Mouse (Mus musculus) large intestine, adult 2 months (tissue): ENCODE measurements around the gene P3h2. TPM values are rescaled to one million over a fixed set of nuclear protein-coding genes. Genes with fewer than 3 reads are reported as not detected.

Experiments used
- DNase-seq: peaks from one replicate; pipeline ENCODE4 v3.0.0-alpha.2; 2012; ENCODE audit warnings: low read depth, low spot score
- WGBS: fragments of 180-500 bp; shearing (Covaris S2); methylation state at CpG from one replicate; pipeline ENCODE4 v1.1.7; 2018; 5-methylcytosine and 5-hydroxymethylcytosine counted together
- polyA plus RNA-seq: library from polyadenylated mRNA; depleted of rRNA; stranded (reverse); fragments of >200 nt; gene quantifications from 2 replicates; pipeline ENCODE4 v1.2.3, GENCODE M21; 2012

P3h2 gene
- polyA plus RNA-seq, 1 experiment: 1.1 TPM

DNA sequence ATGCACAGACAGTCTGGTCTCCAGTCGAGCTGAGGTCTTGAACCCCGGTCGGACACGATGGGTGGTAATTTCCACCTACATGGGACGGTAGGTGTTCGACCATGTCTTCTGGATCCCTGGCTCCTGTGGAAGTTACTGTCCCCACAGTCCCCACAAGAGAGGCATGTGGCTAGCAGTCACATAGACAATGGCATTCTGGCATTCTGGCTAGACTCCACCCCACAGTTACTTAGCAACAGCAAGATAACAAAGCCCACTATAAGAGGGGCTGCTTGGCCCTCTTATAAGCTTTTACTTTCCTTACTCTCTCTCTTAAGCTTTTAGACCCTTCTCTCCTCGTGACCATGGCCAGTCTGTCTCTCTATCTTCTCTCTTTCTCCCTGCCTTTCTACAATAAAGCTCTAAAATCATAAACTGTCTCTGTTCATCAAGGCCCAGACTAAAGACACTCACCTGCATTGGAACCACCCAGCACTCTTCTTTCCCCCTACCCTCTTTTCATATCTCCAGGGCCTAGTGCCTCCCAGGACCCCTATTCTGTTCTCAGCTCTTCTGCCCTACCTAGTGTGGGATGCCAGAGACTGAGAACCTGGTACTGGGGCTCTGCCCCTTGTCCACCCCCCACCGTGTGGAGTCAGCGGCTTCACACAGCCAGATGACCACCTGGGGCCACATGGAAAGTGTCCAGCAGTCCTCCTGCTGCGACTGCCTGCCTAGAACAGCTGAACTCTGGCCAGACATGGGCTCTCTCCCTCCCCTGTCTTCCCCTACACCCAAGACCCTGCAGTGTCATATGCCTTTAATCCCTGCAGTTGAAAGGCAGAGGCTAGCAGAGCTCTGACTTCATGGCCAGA, 28.1 kb downstream of the P3h2 start:
- 71% methylated on average over 10 of the region's 10 CpGs for WGBS
- no peak for DNase-seq

- DNase-seq: no peak
These were observed 30.5 kb downstream of the P3h2 start for GRCm38 (mm10) chr16:26075063-26075462.

DNA sequence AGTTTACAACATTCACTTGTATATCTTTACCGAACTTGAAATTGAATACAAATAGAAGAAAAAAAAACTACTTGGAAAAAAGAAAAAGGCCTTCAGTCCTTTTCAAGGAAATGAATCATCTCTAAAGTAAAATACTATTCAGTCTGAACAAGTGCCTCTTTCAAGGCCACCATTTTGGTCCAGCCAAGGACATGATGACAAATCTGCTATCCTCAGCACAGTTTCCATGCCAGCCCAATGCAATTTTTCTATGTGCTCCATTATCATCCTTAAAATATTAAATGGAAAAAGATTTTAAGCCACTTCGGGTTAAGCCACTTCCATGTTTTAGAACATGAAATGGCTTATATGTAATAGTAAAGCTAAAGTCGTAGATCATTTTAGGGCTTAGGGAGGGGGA, 35.2 kb downstream of the P3h2 start:
- WGBS: 75% methylated on average over 3 of the region's 3 CpGs
- DNase-seq: no peak

DNA sequence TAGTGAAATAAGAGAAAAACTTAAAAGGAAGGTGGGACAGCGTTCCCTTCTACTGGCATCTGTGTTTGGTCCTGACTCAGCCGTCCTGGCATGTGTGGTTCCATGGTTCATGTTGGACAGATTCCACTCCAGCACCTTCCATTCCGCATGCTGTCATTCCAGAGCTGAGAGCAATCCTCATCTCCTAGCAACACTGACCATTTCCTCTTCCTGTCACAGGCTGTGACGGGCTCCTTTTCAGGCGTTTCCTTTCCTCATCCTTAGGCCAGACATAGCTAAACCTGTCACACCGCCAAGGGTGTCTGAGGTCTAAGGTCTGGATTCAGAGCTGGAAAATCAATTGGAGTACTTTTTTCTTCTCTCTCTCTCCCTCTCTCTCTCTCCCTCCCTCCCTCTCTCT, 40.5 kb downstream of the P3h2 start:
- WGBS: 44% methylated on average over 6 of the region's 6 CpGs
- no peak for DNase-seq

GRCm38 (mm10) chr16:26060239-26061085, 45.1 kb downstream of the P3h2 start:
- WGBS: 78% methylated on average over 5 of the region's 5 CpGs
- DNase-seq: no peak

DNA sequence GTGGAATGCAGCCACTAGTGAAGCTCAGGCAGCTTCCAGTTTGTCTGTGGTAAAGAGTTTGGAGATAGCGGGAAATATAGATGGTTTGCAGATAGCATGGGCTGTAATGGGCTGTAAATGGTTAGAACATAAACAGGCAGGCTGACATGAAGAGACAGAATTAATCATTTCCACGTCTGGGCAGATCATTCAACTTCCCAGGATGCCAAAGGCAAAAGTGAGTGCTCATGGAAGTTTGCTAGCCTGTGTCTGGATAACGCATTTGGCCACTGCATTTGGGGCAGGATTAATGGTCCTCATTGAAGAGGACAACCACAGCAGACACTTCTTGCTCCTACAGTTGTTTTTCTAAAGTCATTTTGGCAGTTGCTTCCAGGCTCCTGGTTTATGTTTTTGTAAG, 52.0 kb downstream of the P3h2 start:
- DNase-seq: no peak
- 45% methylated on average over 3 of the region's 3 CpGs for WGBS

DNA sequence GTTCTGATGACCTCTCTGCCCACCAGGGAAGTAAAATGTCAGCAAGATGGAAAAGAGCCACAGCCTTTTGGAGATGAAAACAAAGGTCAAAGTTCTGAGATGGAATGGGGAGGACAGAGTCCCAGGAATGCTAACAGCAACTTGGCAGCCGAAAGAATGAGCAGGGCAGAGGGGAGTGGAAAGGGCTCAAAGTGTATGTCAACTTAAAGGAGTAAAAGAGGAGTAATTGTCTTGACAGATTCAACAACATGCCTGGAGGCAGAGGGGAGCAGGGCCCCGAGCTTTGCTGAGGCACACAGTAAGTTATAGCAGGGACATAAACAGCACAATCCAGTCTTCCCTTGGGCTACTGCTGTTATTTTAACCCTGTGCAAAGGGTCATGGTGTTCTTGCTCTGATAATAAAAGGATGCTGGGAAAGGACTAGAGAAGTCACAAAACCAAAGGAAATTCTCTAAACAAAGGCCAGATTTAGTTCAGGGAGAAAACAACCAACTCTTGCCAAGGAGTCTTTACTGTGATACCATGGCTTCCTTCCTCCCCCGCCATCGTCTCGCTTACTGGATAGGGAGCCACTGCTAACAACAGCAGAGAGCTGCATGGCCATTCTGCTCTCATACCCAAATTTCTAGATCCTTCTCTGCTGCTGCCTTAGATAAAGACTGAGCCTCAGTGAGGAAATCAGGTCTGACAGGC, 56.0 kb downstream of the P3h2 start:
- DNase-seq: no peak
- 37% methylated on average over 5 of the region's 5 CpGs for WGBS

DNA sequence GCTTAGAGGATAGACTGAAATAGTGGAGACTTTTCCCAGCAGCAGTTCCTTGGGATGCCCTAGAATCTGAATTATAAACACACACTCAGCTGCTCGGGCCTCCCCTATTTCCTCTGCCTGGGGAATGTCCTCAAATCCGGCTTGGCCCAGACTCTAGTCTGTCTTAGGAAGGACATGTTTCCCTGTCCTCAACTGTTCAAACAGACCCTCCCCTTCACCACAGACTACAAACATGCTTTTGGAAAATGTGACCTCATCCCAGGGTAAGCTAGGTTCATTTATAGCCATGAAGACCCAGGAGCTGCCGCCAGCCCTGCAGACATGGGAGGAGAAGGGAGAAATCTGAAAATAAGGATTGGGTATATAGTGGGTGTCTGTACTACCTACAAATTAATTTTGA, 57.7 kb downstream of the P3h2 start:
- 40% methylated on average over 3 of the region's 3 CpGs for WGBS
- no peak for DNase-seq

DNA sequence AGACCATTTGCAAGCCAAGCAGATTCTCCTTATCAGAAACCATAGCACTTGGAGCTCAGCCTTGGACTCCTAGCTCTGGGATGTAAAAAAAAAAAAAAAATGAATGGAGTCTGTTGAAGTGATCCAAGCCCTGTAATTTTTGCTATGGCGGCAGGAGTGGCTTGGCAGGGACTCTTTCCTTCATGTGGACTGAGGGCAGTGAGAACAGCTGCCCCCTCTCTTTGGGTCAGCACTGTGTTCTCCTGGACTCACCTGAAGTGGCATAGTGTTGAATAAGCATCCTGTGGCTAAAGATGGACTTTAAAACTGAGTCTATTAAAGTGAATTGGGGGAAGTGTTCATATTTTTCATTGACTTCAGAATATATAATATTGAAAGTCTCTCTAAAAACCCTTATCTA, 58.2 kb downstream of the P3h2 start:
- WGBS: 63% methylated on average over 1 of the region's 1 CpGs
- no peak for DNase-seq

DNA sequence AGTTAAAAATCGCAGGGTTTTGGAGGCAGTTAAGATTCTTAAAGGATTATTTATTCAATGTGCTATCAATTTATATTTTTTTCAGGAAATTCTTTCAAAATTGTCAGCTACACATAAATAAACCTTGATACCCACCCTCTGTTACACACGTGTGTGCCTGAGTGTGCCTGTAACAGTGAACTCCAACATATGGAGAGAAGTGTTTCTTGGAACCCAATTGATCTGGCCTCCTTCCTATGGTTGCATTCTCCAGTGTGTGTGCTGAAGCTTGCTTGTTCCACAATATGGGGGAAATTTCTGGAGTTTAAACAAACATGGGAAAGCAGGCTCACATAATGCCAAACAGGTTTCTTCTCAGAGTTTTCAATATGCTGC, 63.7 kb downstream of the P3h2 start:
- WGBS: 57% methylated on average over 2 of the region's 2 CpGs
- no peak for DNase-seq

GRCm38 (mm10) chr16:26041021-26041928, 64.3 kb downstream of the P3h2 start:
- no peak for DNase-seq
- 59% methylated on average over 12 of the region's 12 CpGs for WGBS

GRCm38 (mm10) chr16:26039320-26039719, 66.3 kb downstream of the P3h2 start:
- 71% methylated on average over 3 of the region's 3 CpGs for WGBS
- no peak for DNase-seq

GRCm38 (mm10) chr16:26035525-26035924, 70.1 kb downstream of the P3h2 start:
- no peak for DNase-seq
- WGBS: 57% methylated on average over 3 of the region's 3 CpGs

DNA sequence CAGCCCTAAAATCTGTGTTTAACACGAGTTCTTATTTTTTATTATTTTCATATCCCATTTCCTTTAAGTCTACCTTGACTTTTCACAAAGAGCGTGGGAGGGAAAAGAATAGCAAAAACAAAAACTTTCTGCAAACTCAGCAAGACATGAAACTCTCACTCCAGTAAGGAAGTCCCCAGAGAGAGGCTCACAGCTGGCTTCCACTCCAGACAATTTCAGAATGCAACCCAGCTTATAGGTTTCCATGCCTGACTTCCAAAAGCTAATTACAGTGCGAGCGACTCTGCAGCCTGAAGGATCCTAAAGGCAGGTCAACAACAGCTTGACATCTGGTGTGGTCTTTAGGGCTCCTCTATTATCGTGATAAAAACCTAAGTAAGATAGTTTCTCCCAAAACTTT, 70.5 kb downstream of the P3h2 start:
- DNase-seq: no peak
- 59% methylated on average over 5 of the region's 5 CpGs for WGBS

DNA sequence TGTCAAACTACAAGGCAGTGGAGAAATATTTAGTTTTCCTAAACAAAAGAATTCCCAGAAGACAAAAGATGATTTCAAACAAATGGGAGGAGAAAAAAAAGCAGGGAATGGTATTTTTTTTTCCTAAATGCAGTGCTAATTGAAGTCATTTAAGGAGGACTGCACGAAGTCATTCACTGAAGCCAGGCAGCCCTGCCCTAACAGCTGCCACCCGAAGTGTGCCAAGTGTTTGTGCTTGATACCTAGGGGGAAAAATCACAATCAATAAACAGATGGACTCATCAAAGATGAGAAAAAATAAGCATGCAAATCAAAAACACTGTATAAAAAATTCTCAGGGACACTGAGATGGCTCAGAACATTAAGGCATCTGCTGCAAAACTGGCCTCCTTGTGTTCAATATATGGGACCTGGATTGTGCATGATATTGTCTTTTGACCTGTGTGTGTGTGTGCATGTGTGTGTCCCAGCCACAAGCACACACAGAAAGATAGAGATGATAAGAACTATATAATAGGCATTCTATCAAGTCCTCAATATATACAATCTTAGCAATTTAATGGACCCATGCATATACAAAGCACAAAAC, 76.1 kb downstream of the P3h2 start:
- no peak for DNase-seq
- WGBS: 49% methylated on average over 2 of the region's 2 CpGs

GRCm38 (mm10) chr16:26026416-26026815, 79.2 kb downstream of the P3h2 start:
- DNase-seq: no peak
- WGBS: 73% methylated on average over 3 of the region's 3 CpGs

GRCm38 (mm10) chr16:26024543-26024942, 81.0 kb downstream of the P3h2 start:
- no peak for DNase-seq
- 79% methylated on average over 5 of the region's 5 CpGs for WGBS

GRCm38 (mm10) chr16:26023352-26023751, 82.2 kb downstream of the P3h2 start:
- WGBS: 74% methylated on average over 4 of the region's 4 CpGs
- no peak for DNase-seq

GRCm38 (mm10) chr16:26021759-26022158, 83.8 kb downstream of the P3h2 start:
- WGBS: 44% methylated on average over 2 of the region's 2 CpGs
- no peak for DNase-seq
